Comparison of ENCODE assay signal across 23 mouse cellular contexts in genomic region chr1:135963177-135963576, GRCm38 (mm10). TPM values are rescaled to one million over a fixed set of nuclear protein-coding genes. Genes with fewer than 3 reads are reported as not detected.
"Had no signal": no experiment of that assay in that cellular context is flagged by ENCODE, and none has a peak within 500 bp of the region (broad histone marks: within the 10 kb centered on the region; RNA-seq: fewer than 3 reads in every experiment).

No protein-coding gene starts in this region.

- H3K4me2 ChIP-seq: intestine, embryonic 15.5 days; liver, embryonic 13.5 days; midbrain, embryonic 13.5 days had no signal

- DNase-seq: kidney, adult 11 months; kidney, adult 8-10 months; kidney, postnatal 25 days; layer of hippocampus, adult 9-11 months; liver, embryonic 13.5 days; lung, adult 2 months; lung, postnatal 14 days had no signal

- H3K9ac ChIP-seq: intestine, embryonic 15.5 days; liver, embryonic 13.5 days; midbrain, embryonic 13.5 days had no signal

- H3K4me3 ChIP-seq: intestine, embryonic 15.5 days; layer of hippocampus, adult 2 months; liver, embryonic 13.5 days; midbrain, embryonic 13.5 days had no signal

- H3K27ac ChIP-seq: intestine, embryonic 15.5 days; kidney, postnatal 0 days; layer of hippocampus, adult 2 months; liver, embryonic 13.5 days; macrophage; midbrain, embryonic 13.5 days had no signal

- H3K27me3 ChIP-seq: intestine, embryonic 15.5 days; midbrain, embryonic 13.5 days had no signal

- H3K9me3 ChIP-seq: intestine, embryonic 15.5 days; liver, embryonic 13.5 days; midbrain, embryonic 13.5 days had no signal

- H3K36me3 ChIP-seq: intestine, embryonic 15.5 days; liver, embryonic 13.5 days; midbrain, embryonic 13.5 days had no signal

- H3K4me1 ChIP-seq: intestine, embryonic 15.5 days; liver, embryonic 13.5 days had no signal

- ATAC-seq: intestine, embryonic 15.5 days; midbrain, embryonic 13.5 days had no signal

RNA-seq across cellular contexts. Expression of gene Igfn1, which starts 43.0 kb away (rescaled TPM):
- total RNA-seq: liver, adult 2 months; megakaryocyte, adult 5-6 weeks had no signal
- polyA plus RNA-seq: intestine, embryonic 15.5 days; large intestine, adult 2 months; liver, adult 2 months; liver, embryonic 13.5 days; liver, embryonic 16.5 days; lung, adult 2 months; lung, embryonic 16.5 days; macrophage; midbrain, embryonic 13.5 days; midbrain, postnatal 0 days; neural tube, embryonic 11.5 days; spleen, adult 2 months; urinary bladder, adult 2 months had no signal

RNA-seq across cellular contexts. Expression of gene Pkp1, which starts 44.2 kb away (rescaled TPM):
- total RNA-seq: layer of hippocampus, adult 2 months; layer of hippocampus, postnatal 25 days; megakaryocyte, adult 5-6 weeks had no signal
- polyA plus RNA-seq: liver, embryonic 13.5 days; liver, embryonic 16.5 days; macrophage; midbrain, embryonic 13.5 days; neural tube, embryonic 14.5 days; spleen, adult 2 months had no signal
